Mouse (Mus musculus) heart, embryonic 12.5 days (tissue): ENCODE results near the gene S100a8. TPM values are rescaled to one million over a fixed set of nuclear protein-coding genes. Genes with fewer than 3 reads are reported as not detected.

Experiments
- ATAC-seq: fragments of 200-750 bp; cut with Nextera tagmentation; 2 replicates; pipeline ENCODE4 v1.8.0; 2017; ENCODE audit warnings: moderate TSS enrichment, moderate library complexity; ENCODE audit not compliant: insufficient number of reproducible peaks, low FRiP score
- H3K27ac ChIP-seq: fragments of 300-500 bp; sonication (generic); 2 replicates; pipeline ENCODE4 v1.5.1; 2016; ENCODE audit warnings: mild to moderate bottlenecking, moderate library complexity; ENCODE audit not compliant: poor library complexity, severe bottlenecking
- H3K27me3 ChIP-seq: fragments of 300-500 bp; sonication (generic); replicated peaks from 2 replicates; pipeline ENCODE4 v1.6.1; 2016; ENCODE audit warnings: mild to moderate bottlenecking, moderate library complexity
- H3K36me3 ChIP-seq: fragments of 300-500 bp; sonication (generic); 2 replicates; pipeline ENCODE4 v1.6.1; 2016; ENCODE audit warnings: mild to moderate bottlenecking, moderate library complexity
- H3K4me1 ChIP-seq: fragments of 300-500 bp; sonication (generic); replicated peaks from 2 replicates; pipeline ENCODE4 v1.6.1; 2016; ENCODE audit warnings: mild to moderate bottlenecking
- H3K4me2 ChIP-seq: fragments of 300-500 bp; sonication (generic); 2 replicates; pipeline ENCODE4 v1.6.1; 2016; ENCODE audit warnings: mild to moderate bottlenecking, moderate library complexity
- H3K4me3 ChIP-seq: fragments of 300-500 bp; sonication (generic); 2 replicates; pipeline ENCODE4 v1.5.1; 2016; ENCODE audit warnings: mild to moderate bottlenecking
- H3K9ac ChIP-seq: fragments of 300-500 bp; sonication (generic); 2 replicates; pipeline ENCODE4 v1.6.1; 2016; ENCODE audit warnings: mild to moderate bottlenecking, moderate library complexity
- H3K9me3 ChIP-seq: fragments of 300-500 bp; sonication (generic); replicated peaks from 2 replicates; pipeline ENCODE4 v1.6.1; 2016; ENCODE audit warnings: mild to moderate bottlenecking, moderate library complexity
- WGBS: fragments of 180-500 bp; shearing (Covaris S2); methylation state at CpG from one replicate; pipeline ENCODE4 v1.1.7; 2016; 5-methylcytosine and 5-hydroxymethylcytosine counted together
- polyA plus RNA-seq: library from polyadenylated mRNA; unstranded; fragments of >200 nt; fragmentation: Nextera tagmentation; extraction: Ambion mirVana; gene quantifications from 2 replicates; pipeline ENCODE4 v1.2.1, GENCODE M21; 2016

The S100a8 gene
- polyA plus RNA-seq, result 2.1 and 4.5 TPM in 2 replicates

DNA sequence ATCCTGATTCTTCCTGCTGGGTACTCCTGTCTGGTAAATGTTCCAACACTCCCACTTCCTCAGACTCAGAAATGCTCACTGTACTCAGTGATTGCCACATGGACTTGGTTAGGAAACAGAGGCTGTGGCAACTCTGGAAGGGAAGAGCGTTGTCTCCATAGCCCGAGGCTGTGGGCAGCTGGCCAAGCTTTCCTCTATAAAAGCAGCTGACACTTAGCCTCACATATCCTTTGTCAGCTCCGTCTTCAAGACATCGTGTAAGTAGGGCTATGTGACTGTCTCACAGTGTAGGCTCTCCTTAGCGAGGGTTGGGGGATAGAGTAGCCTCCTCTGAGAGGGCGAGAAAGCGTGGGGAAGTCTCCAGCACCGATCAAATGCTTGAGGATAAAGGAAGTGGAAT, at the start of gene S100a8:
TSS of gene S100a8 (plus strand) at position 133 of the 400 bp plus-strand sequence.
- 59% methylated on average over 8 of the region's 8 CpGs for WGBS
- Histone ChIP-seq H3K9ac (no peak within 1 kb of the TSS), H3K4me1 (no peaks in the 10 kb centered on the region), H3K27ac (no peak within 1 kb of the TSS), H3K9me3 (no peaks in the 10 kb centered on the region), H3K27me3 (0 out of 2 replicates have a peak, but pooled peaks cover 3% of the 10 kb centered on the region), H3K36me3 (no peaks in the 10 kb centered on the region), H3K4me2 (no peak within 1 kb of the TSS), H3K4me3 (no peak within 1 kb of the TSS)
- no peak for ATAC-seq

DNA sequence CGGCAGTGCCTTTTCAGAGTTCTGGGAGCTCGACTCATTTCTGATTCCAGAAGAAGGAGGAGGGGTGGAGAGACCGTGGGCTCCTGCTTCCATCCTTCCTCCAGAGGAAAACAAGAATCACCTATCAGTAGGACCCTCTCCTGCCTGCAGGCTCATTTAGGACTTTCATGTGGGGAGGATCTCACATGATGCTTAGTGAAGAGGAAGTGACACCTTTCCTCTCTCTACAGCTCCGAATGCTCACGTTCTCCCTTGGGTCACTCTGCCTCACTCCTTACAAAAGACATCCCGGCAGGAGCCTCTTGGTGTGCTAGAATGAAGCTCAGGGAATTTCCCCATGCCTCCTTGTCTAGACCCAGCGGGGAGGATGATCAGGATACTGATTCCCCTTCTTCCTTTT, 47.2 kb upstream of the S100a8 start:
- ATAC-seq, result no peak
- Histone ChIP-seq H3K4me1 (peaks cover 13% of the 10 kb centered on the region), H3K4me3 (no peak overlapping the region), H3K27me3 (no peaks in the 10 kb centered on the region), H3K9ac (no peak overlapping the region), H3K4me2 (no peak overlapping the region), H3K27ac (no peak overlapping the region), H3K36me3 (no peaks in the 10 kb centered on the region), H3K9me3 (no peaks in the 10 kb centered on the region)
- WGBS, result 39% methylated on average over 7 of the region's 7 CpGs

DNA sequence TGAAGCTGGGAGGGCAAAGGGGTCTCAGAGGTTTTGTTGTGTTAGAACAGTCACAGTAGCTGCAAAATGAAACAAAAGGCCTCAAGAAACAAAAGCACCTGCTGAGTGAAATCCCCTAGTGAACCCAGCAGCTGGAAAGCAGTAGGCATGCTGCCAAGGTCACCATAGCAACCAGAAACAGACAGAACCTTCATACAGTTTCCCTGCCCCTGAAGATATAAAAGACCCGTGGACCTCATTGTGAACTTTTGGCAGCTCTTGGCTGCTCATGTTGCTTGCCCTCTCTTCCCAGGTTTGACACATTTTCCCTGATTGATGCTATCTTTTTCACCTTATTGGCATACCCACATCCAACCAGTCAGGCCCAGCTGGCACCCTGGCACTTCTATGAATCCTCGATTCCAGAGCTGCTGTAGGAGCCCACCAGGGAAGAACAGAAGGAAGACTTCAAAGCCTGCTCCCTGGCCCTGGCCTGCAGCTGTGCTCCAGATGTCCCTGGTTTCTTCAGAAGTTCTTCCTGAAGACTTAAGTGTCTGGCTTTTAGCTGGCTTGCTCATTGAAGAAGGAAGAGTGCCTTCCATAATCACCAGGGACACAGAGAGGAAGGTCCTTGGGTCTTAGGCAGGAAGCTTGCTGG, 45.2 kb upstream of the S100a8 start:
- Histone ChIP-seq H3K36me3 (no peaks in the 10 kb centered on the region), H3K4me2 (no peak overlapping the region), H3K9me3 (no peaks in the 10 kb centered on the region), H3K4me1 (peaks cover 13% of the 10 kb centered on the region), H3K9ac (no peak overlapping the region), H3K27ac (no peak overlapping the region), H3K27me3 (no peaks in the 10 kb centered on the region), H3K4me3 (no peak overlapping the region)
- 27% methylated on average over 2 of the region's 2 CpGs for WGBS
- peak; percentile 63; the same call in 1 of the 2 replicates for ATAC-seq

DNA sequence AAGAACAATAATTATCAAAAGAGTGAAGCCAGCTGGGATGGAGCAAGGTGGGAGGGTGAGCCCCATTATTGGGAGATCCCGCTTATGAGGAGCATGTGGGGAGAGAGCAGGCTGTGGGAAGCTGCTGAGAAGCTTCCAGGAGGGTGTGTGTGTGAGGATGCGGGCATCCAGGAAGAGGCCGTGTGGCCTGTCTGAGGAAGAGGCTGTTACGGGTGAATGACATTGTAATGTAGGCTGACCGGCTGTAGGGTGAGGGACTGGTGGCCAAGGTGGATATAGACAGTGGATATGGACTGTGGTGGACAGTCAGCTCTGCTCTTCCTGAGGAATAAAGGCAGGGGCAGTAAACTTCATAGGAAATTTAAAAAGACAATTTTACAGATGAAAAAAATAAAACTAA, 43.3 kb upstream of the S100a8 start:
- Histone ChIP-seq H3K4me3 (no peak overlapping the region), H3K27ac (no peak overlapping the region), H3K36me3 (no peaks in the 10 kb centered on the region), H3K4me1 (peaks cover 13% of the 10 kb centered on the region), H3K9ac (no peak overlapping the region), H3K4me2 (no peak overlapping the region), H3K9me3 (no peaks in the 10 kb centered on the region), H3K27me3 (no peaks in the 10 kb centered on the region)
- ATAC-seq, result no peak
- WGBS, result 72% methylated on average over 5 of the region's 5 CpGs

DNA sequence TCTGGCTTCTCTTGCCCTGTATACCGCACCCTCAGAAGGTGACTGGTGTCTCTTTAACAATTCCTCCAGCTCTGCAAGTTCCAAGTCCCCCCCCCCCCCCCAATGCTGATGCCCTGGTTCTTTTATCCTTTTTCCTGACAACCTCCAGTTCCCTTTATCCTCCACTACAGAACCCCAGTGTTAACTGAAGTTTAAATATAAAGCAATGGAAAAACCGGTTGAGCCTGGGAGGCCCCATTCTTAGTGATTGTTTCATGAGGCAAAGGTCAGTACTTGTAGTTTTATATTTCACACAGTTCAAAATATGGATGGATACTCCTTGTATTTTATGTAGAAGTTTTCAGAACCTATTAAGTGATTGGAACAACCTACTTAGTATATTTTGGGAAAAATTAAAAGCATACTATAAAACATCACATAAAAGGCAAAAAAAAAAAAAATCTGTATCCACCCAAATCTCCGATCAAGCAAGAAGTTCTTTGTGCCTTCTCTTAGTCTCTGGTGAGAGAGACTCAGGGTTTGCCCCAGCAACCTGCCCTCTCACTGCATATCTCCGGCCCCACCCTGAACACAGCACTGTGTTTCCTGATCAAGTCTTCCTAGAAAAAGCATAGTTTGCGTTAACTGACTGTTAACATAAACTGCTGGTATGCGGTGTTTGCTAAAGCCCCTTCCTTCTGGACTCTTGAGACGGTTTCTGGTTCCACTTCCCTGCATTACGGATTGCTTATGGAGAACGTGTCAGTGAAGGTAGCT, 42.3 kb upstream of the S100a8 start:
- Histone ChIP-seq H3K27ac (no peak overlapping the region), H3K9ac (no peak overlapping the region)

DNA sequence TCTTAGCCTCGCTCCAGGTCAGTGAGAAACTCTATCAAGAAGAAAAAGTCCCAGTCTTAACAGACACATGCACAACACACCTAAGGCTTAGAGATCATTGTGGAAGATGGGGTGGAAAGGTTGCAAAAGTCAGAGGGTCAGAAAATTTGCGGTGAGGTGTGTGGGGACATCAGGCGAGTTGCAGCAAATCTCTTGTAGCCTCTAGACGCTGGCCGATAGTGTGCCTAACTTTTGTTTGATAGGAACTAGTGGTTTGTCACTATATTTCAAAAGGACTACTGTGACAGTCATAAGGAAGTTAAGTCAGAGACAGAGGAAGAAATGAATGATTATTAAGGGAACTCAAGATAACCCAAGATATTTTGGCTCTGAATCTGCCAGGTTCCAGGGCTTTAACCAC, 41.4 kb upstream of the S100a8 start:
- Histone ChIP-seq H3K9me3 (no peaks in the 10 kb centered on the region), H3K4me1 (peaks cover 13% of the 10 kb centered on the region), H3K4me2 (no peak overlapping the region), H3K9ac (no peak overlapping the region), H3K36me3 (no peaks in the 10 kb centered on the region), H3K4me3 (no peak overlapping the region), H3K27me3 (no peaks in the 10 kb centered on the region), H3K27ac (no peak overlapping the region)
- 81% methylated on average over 5 of the region's 5 CpGs for WGBS
- no peak for ATAC-seq

More for the DNA sequence above, 42.3 kb upstream of the S100a8 start:
- WGBS, result 65% methylated on average over 9 of the region's 9 CpGs
- H3K4me2 ChIP-seq, result no peak overlapping the region
- no peak overlapping the region for H3K4me3 ChIP-seq
- no peaks in the 10 kb centered on the region for H3K9me3 ChIP-seq
- H3K36me3 ChIP-seq, result no peaks in the 10 kb centered on the region
- ATAC-seq, result no peak
- H3K27me3 ChIP-seq, result no peaks in the 10 kb centered on the region
- H3K4me1 ChIP-seq, result peaks cover 13% of the 10 kb centered on the region

DNA sequence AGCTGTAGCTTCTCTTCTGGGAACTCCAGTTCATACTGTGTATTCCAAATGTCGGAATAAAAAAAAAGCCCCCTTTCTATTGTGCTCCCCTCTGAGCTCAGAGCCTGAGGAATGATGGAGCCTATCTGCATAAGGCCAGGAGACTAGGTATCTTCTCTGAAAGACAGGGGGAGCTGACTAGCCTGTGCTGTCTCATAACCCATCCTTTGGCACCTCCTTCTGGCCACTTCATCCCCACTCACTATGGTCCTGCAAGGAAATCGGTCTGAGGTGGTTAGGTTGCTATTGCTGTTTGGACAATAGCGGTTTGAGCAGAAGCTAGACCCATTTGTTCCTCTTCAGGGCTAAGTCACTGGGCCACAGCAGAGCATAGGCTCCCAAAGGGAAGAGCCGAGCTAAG, 41.0 kb upstream of the S100a8 start:
- Histone ChIP-seq H3K4me3 (no peak overlapping the region), H3K36me3 (no peaks in the 10 kb centered on the region), H3K4me2 (no peak overlapping the region), H3K27ac (no peak overlapping the region), H3K9ac (no peak overlapping the region), H3K9me3 (0 out of 2 replicates have a peak, but pooled peaks cover 4% of the 10 kb centered on the region), H3K4me1 (peaks cover 13% of the 10 kb centered on the region), H3K27me3 (no peaks in the 10 kb centered on the region)
- 51% methylated on average over 4 of the region's 4 CpGs for whole genome bisulfite sequencing
- no peak for ATAC-seq

DNA sequence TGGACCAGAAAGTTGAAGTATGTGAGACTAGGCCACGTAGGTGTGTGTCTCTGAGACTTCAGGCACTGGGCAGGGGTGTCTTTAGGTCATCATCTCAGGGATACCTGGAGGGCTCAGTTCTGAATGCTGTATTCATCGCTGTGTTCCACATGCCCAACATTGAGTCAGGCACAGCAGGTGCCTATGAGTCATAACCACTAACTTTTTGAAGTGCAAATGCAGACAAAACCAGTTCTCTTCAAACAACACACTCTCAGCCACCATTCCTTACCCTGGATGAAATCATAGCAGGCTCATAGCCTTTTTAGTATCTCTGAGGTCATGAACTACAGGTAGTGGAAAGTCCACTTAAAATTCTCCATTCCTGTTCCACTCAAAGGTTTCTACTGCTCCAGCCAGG, 39.5 kb upstream of the S100a8 start:
- WGBS, result 80% methylated on average over 2 of the region's 2 CpGs
- H3K4me3 ChIP-seq, result no peak overlapping the region
- H3K27me3 ChIP-seq, result no peaks in the 10 kb centered on the region
- H3K9me3 ChIP-seq, result 0 out of 2 replicates have a peak, but pooled peaks cover 4% of the 10 kb centered on the region
- no peaks in the 10 kb centered on the region for H3K36me3 ChIP-seq
- no peak for ATAC-seq
- no peak overlapping the region for H3K27ac ChIP-seq
- no peak overlapping the region for H3K9ac ChIP-seq
- no peaks in the 10 kb centered on the region for H3K4me1 ChIP-seq
- no peak overlapping the region for H3K4me2 ChIP-seq

DNA sequence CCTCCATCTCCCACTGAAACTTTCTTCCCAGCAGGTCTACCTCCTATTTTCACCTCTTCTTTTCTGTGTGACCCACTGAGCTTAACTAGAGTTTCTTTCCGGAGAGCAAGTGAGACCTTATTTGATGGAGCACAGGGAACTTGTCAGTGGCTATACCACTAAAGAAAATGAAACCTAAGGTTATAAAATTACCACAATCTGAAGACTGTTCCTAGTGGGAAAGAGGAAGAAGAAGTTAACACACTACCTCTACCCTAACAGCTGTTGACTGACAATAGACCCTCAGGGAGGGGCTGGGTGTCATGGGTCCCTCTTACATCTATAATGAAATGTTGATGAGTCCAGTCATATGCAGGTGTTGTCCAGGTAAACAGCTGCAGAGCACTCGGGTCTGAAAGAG, 36.8 kb upstream of the S100a8 start:
- WGBS, result 69% methylated on average over 2 of the region's 2 CpGs
- H3K9me3 ChIP-seq, result 0 out of 2 replicates have a peak, but pooled peaks cover 4% of the 10 kb centered on the region
- H3K4me3 ChIP-seq, result no peak overlapping the region
- no peaks in the 10 kb centered on the region for H3K4me1 ChIP-seq
- ATAC-seq, result no peak
- H3K9ac ChIP-seq, result no peak overlapping the region
- no peak overlapping the region for H3K4me2 ChIP-seq
- no peaks in the 10 kb centered on the region for H3K36me3 ChIP-seq
- no peaks in the 10 kb centered on the region for H3K27me3 ChIP-seq
- no peak overlapping the region for H3K27ac ChIP-seq

DNA sequence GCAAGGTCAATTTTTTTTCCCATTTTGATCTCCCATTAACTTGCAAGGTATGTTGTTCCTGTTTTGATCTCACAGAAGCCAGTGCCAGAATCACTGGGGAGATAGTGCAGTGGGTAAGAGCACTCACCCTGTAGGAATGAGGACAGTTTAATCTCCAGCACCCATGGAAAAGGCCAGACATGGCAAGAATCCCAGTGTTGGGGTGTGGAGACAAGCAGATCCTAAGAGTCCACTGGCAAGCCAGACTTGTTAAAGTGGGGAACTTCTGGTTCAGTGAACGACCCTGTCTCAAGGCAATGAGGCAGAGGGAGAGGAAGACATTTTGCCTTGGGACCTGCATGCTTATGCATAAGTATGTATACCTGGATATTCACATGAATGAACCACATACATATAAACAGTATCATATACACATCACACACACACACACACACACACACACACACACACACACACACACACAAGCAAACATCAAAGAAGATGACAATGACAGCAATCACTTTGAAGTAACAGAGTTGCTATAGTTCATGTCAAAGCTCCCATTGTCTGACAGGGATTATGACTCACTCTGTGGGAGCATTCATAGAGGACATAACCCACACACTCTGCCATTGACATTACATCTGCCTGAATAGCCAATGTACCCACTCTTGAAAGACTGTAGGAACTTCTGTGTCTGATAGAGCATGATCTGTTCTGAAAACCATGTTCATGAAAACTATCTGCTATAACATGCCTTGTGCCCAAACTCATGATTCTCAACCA, 30.1 kb upstream of the S100a8 start:
- no peaks in the 10 kb centered on the region for H3K27me3 ChIP-seq
- no peaks in the 10 kb centered on the region for H3K4me1 ChIP-seq
- H3K9me3 ChIP-seq, result no peaks in the 10 kb centered on the region
- H3K4me3 ChIP-seq, result no peak overlapping the region
- H3K9ac ChIP-seq, result no peak overlapping the region
- H3K36me3 ChIP-seq, result no peaks in the 10 kb centered on the region
- WGBS, result 75% methylated on average over 1 of the region's 1 CpGs
- H3K27ac ChIP-seq, result no peak overlapping the region
- no peak for ATAC-seq
- no peak overlapping the region for H3K4me2 ChIP-seq

DNA sequence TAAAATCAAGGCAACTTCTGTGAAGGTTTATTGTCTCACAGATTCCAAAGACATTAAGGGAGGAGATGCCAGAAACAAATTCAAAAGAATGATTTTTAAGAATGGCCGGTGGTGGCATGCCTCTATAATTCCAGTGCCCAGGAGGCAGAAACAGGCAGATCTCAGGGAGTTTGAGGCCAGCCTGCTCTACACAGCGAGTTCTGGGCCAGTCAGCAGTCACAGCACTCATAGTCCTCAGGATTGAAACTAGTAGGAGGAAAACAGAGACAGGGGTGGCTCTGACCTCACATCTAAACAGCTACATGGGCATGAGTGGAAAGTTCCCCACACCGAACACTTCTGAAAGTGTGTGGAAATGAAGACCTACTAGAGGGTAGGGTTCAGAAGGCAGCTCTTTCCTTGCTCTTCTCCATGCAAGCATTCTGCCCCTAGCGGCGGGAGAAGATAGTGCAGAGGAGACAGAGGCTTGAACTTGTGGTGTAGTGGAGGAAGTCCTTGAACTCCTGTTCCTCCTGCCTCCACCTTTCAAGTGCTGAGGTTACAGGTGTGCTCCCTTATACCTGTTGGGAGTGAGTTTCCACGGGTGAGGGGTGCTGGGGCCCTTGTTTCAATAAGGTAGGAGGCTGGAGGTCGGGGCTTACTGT, 29.1 kb upstream of the S100a8 start:
- WGBS, result 48% methylated on average over 7 of the region's 7 CpGs
- no peaks in the 10 kb centered on the region for H3K27me3 ChIP-seq
- ATAC-seq, result no peak
- H3K4me2 ChIP-seq, result no peak overlapping the region
- no peaks in the 10 kb centered on the region for H3K4me1 ChIP-seq
- H3K36me3 ChIP-seq, result no peaks in the 10 kb centered on the region
- no peak overlapping the region for H3K4me3 ChIP-seq
- H3K9ac ChIP-seq, result no peak overlapping the region
- no peak overlapping the region for H3K27ac ChIP-seq
- H3K9me3 ChIP-seq, result no peaks in the 10 kb centered on the region
